Mouse (Mus musculus) left cerebral cortex, postnatal 10 days (tissue): ENCODE measurements around the gene Zmynd15. TPM values are rescaled to one million over a fixed set of nuclear protein-coding genes. Genes with fewer than 3 reads are reported as not detected.
"Not testable (repeated sequence)": the region's sequence is repeated elsewhere in the genome, so short reads cannot be mapped to it uniquely, and the experiment has no call there.

Experiments used
- DNase-seq, 2 experiments: peaks; one replicate each; pipeline ENCODE4 v3.0.0; 2021 to 2022; ENCODE audit warnings: low spot score in 2 of 2, mixed read lengths in 1 of 2; ENCODE audit errors: extremely low spot score in 1 of 2
- intact Hi-C: fragments of 180-260 bp; cut with DNase I; formaldehyde crosslinking; loops from one replicate; pipeline ENCODE4 v1.15.1; 2025
- total RNA-seq, 2 experiments: library from RNA; stranded (reverse); gene quantifications; 2 replicates each; pipeline ENCODE4 v1.2.3; 2021

Zmynd15 gene
- total RNA-seq, 2 experiments from 2014 or later = 1.0 to 1.1 TPM

GRCm38 (mm10) chr11:70441882-70442281 lies 17.4 kb upstream of the Zmynd15 start:
- intact Hi-C loops = loop anchor here (10.0 kb wide), 1 partner anchor 173 kb away; the partner anchor contains the start of genes 4930544D05Rik and Chrne
- no peak for DNase-seq

DNA sequence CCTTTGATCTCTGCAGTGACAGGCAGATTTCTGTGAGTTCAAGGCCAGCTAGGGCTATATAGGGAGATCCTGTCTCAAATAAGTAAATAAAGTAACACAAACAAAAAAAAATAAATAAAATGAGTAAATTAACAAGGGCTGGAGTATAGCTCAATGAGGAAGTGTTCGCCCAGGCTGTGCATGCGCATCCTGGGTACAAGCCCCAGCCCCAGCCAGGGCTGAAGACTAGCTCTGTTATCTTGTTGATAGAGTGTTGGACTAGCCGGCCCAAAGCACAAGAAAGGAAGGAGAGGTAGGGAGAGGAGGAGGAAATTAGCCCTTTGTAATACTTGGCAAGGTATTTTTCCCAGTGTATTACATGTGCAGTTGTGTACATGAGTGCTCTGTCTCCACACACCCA lies 15.3 kb upstream of the Zmynd15 start:
- no peak for DNase-seq
- intact Hi-C loops = loop anchor here (10.0 kb wide), 1 partner anchor 171 kb away; the partner anchor contains the start of genes 4930544D05Rik and Chrne

DNA sequence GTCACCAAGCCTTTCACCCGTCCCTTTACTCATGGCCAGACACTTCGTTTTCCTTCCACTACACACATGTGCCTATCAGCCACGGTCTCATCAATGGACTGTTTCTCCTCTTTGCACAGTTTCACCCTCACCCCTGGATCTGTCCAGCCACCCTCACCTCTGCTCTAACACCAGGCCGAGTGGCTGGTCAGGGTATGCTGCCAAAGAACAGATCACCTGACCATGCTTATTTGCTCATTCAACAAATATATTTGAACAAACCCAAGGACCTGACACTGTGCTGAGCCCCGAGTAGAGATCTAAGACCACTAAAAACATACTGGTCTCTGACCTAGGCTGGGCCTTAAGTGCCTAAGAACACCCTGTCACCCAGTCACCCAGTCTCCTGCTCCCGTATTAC lies 14.6 kb upstream of the Zmynd15 start:
- no peak for DNase-seq
- intact Hi-C loops = loop anchor here (10.0 kb wide), 1 partner anchor 170 kb away; the partner anchor contains the start of genes 4930544D05Rik and Chrne

- intact Hi-C loops = loop anchor here (10.0 kb wide), 1 partner anchor 168 kb away; the partner anchor contains the start of genes 4930544D05Rik and Chrne
These were observed 12.5 kb upstream of the Zmynd15 start for GRCm38 (mm10) chr11:70446756-70447155.

GRCm38 (mm10) chr11:70447373-70447772 lies 11.9 kb upstream of the Zmynd15 start:
- intact Hi-C loops = loop anchor here (10.0 kb wide), 1 partner anchor 167 kb away; the partner anchor contains the start of genes 4930544D05Rik and Chrne

More at GRCm38 (mm10) chr11:70446756-70447155, 12.5 kb upstream of the Zmynd15 start:
- DNase-seq = no peak

DNA sequence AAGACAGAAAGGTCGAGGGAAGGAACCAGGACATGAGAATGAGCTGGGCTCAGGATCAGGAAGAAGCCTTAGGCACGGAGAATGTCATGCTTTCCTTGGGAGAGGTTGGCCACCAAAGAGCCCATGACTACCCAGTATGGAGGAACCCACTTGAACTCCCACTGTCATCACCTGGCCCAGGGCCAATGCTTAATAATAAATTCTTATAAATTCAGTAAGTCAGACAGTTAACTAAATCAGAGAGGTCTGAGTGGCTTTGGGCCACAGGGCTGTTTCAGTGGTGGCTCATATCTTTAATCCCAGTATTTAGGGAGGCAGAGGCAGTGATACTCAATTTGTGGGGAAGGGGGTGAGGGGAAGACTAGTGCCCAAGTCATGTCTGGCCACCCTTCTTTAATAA lies 8.3 kb upstream of the Zmynd15 start:
- intact Hi-C loops = no loop called here
- no peak for DNase-seq

More at GRCm38 (mm10) chr11:70447373-70447772, 11.9 kb upstream of the Zmynd15 start:
- DNase-seq = no peak

DNA sequence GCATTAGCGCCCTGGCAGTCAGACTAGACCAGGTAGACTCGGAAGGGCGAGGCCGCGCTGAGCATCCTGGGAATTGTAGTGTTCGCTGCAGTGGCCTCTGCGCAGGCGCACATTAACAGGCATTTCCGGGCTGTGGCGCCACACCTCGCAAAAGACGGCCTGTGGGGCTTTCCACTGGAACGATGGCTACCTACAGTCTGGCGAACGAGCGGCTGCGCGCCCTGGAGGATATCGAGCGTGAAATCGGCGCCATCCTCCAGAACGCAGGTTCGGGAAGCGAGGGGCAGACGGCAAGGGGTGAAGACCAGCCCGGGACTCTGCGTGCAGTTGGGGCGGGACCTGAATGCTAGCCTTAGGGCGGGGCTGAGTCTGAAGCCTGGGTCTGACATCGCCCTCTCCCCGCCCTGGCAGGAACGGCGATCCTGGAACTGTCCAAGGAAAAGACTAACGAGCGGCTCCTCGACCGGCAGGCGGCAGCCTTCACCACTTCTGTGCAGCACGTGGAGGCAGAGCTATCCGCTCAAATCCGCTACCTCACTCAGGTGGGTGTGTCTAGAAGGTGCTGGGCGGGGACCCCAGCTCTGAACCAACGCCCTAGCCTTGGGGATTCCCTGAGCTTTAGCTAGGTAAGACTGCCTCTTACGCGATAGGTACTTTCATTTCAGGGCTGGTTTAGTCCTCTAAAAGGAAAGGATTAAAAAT lies 7.3 kb upstream of the Zmynd15 start, which contains the start of gene Med11:
Gene Med11, plus strand, starts transcription at position 123 of the 702 bp plus-strand sequence.
- peak; percentile 92 to 98 for DNase-seq
- intact Hi-C loops = loop anchor here (2.0 kb wide), 1 partner anchor 51 kb away; no protein-coding TSS in a partner anchor

GRCm38 (mm10) chr11:70453261-70454044 lies 5.8 kb upstream of the Zmynd15 start:
- no peak for DNase-seq
- intact Hi-C loops = loop anchor here (2.0 kb wide), 1 partner anchor 49 kb away; no protein-coding TSS in a partner anchor

DNA sequence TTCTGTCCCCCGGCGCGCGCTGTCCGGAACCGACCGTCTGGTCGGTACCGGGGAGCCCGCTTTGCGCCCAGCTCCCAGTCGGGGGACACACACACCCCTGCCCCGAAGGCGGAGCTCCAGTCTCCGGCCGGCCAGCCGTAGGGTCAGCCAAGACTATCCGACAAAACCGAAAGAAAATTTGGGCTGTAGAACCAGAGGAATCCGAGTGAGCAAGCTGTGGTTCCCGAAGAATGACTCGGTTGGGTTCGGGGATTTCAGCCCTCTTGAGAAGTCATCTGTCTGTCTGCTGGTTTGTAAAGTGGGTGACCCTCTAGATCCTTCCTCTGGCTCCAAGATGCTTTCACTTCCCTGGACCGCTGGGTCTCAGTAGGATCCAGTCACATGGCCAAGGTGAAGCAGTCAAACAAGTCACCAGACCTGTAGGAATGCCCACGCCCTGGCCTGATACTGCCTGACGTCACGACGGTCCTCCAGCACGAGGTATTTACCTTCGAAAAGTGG lies 418 bp downstream of the Zmynd15 start, which contains the start of gene Cxcl16:
Gene Cxcl16, minus strand, starts transcription at position 384 of the 501 bp plus-strand sequence.
- intact Hi-C loops = no loop called here
- DNase-seq = peak in 1 of 2 experiments; percentile 54

DNA sequence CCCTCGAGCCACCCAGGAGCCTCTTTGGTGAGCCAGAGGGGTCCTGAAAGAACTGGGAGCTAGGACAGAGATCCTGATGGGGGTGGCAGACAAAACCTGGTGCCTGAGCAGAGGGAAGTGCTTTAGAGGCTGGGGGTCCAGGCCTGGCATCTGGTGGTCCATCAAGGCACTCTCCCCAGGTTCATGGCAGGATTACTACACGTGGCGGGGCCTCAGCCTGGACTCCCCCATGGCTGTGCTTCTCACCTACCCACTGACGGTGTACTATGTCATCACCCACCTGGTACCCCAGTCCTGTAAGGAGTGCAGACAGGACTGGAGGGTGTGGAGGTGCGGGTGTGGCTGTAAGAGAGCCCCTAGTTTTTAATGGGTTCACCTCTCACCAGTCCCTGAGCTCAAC lies 4.7 kb downstream of the Zmynd15 start:
- intact Hi-C loops = no loop called here
- DNase-seq = no peak

DNA sequence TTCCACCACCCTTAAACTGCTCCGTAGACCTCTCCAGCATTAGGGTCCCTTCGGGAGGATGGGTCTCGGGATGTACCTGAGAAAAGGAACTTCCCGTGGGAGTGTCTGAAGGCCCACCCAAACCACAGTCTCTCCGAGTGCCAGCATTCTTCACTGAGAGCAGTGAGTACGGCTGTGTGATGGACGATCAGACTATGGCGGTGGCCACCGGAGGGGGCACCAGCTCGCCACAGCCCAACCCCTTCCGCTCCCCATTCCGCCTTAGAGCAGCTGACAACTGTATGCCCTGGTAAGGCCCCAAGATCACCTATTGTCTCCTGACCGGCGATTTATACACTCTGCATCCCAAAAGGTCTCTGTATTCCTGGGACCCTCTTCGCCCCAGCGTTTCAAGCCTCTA lies 6.0 kb downstream of the Zmynd15 start:
- intact Hi-C loops = no loop called here

DNA sequence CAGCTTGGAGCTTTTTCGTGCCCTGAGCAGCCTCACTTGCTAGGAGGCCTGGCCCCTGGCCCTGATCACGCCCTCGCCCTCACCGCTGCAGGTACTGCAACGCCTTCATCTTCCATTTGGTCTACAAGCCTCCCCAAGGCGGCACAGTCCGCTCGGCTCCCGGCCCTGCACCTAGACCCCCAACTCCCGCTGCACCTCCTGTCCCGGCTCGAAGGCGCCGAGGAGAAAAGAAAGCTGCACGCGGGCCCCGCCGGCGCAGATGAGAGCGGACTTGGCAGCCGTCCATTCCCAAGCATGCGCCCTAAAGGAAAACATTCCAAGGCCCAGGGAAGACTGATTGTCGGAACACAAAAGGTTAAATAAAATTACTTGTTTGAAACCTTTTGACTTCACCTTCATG lies 6.6 kb downstream of the Zmynd15 start:
- peak in 1 of 2 experiments; percentile 65 for DNase-seq
- intact Hi-C loops = no loop called here

More for the DNA sequence above, 6.0 kb downstream of the Zmynd15 start:
- DNase-seq = no peak

DNA sequence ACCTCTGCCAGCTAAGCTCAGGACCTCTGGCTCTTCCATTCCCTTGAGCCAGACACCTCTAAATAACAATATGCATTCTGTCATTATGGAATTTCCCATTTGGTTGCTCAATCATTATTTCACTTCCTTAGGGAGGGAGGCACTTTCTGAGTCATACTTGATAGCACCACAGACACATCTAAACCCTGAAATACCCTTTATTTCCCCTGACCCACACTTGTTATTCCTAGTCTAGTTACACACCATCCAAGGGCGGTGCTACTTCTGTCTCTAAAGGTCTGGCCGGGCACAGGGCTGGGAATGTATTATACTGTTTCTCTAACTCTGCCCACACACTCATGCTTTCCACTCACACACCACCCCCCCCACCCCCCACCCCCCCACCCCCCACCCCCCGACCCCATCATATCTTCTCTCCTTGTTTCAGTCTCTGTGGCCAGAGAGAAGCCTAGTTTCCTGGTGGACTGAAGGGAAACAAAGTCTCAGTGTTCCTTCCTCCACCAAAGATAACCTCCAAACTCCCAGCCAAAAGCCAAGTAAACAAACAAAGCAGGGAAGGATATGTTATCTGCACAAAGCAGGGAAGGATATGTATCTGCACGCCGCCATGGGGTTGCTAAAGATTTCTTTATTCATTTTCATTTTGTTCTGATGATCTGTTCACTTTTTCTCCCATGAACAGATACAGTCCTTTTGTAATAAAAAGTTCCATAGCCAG lies 8.8 kb downstream of the Zmynd15 start:
- DNase-seq = no peak
- intact Hi-C loops = no loop called here

DNA sequence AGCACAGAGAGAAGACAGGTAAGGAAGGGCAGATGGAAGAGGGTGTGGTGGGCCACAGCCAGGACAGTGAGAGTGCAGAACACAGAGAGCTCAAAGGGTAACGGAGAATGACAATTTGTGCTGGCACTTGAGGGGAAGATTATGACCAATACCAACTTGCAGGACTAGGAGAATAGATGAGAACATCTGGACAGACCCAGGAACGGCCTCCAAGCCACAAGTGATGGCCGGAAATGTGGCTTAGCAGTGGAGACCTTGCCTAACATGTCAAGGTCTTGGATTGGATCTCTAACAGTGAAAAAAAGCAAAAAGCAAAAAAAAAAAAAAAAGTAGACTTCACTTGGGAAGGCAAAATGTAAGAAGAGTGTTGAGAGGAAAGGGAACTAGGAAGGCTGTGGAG lies 10.5 kb downstream of the Zmynd15 start:
- intact Hi-C loops = no loop called here
- no peak for DNase-seq

DNA sequence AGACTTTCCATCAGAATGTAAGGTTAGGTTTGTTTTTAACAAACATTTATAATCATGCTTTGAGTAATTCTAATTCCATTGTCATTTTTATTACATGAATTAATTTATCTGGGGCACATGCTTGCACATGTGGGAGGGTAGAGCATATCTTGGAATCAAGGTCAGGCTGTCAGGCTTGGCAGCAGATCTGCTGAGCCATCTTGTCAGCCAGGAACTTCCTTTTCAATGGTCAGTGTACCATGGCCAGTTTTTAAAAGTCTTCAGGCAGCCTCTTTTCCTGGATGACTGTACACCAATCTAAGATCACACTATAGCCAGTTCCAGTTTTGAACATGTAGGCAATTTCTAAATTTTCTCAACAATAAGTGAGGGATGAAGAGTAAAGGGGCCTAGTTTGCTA lies 13.5 kb downstream of the Zmynd15 start:
- DNase-seq = no peak
- intact Hi-C loops = no loop called here

DNA sequence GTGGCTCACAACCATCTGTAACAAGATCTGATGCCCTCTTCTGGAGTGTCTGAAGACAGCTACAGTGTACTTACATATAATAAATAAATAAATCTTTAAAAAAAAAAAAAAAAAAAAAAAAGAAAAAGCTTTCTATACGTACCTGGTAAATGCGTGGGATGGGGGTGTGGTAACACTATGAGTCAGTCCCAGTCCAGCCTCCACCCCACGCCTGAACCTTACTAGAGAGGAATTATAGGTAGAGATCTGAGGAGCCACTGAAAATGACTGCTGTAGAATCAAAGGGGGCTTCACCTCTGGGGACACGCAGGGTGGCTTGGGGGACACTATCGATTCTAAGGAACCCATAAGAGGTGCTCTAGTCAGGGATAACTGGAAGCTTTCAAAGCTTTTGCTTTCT lies 14.1 kb downstream of the Zmynd15 start:
- intact Hi-C loops, DNase-seq: not testable (repeated sequence)

- no peak for DNase-seq
- intact Hi-C loops = no loop called here
These were observed 15.8 kb downstream of the Zmynd15 start for GRCm38 (mm10) chr11:70474872-70475534.

GRCm38 (mm10) chr11:70485498-70485897 lies 26.3 kb downstream of the Zmynd15 start:
- intact Hi-C loops = no loop called here
- no peak for DNase-seq
